Mouse (Mus musculus): ENCODE results near the gene Akap13. TPM values are rescaled to one million over a fixed set of nuclear protein-coding genes. Genes with fewer than 3 reads are reported as not detected.

The Akap13 gene
- total and polyA plus RNA-seq, 3 experiments, result 16.8 to 72.0 (median 64.1) TPM

DNA sequence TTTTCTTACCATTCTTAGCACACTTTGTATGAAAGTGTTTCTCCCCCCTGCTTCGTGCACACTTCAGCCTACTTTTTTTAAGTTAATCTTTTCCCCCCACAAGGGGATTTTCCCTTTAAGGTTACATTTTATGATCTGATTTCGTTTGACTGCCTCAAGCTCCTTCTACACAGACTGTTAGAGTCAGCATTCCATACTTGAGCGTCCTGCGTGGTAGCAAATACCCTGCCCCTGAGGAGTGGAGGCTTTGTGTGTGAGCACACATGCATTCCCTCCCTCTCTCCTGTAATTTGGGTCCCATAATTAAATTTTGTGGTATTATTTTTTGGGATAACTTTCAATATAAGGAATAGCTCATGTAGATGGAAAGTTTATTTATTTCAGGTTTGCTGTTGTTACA lies 103.8 kb downstream of the Akap13 start:
- TF ChIP-seq CTCF (IDR thresholded peaks at IDR 0.05) (no peak), EP300 (IDR thresholded peaks at IDR 0.05; ENCODE audit: insufficient read depth, low read depth, low read length) (no peak), POLR2A (IDR thresholded peaks at IDR 0.05; ENCODE audit: insufficient read depth, low read depth, low read length) (no peak)
- Histone ChIP-seq H3K79me2 (replicated peaks; ENCODE audit: control insufficient read depth, insufficient read depth, low read length) (peaks cover 6% of the 10 kb centered on the region), H3K36me3 (ENCODE audit: control insufficient read depth, insufficient read depth, low read length) (peaks cover 7% of the 10 kb centered on the region), H3K27ac (no peak overlapping the region), H3K4me1 (ENCODE audit: control insufficient read depth, insufficient read depth, low read length) (peaks cover 13% of the 10 kb centered on the region), H3K9ac (ENCODE audit: low read depth, low read length) (no peak overlapping the region), H3K4me3 (no peak overlapping the region), H3K27me3 (ENCODE audit: control insufficient read depth, insufficient read depth, low read length) (no peaks in the 10 kb centered on the region)
- intact Hi-C loops (cut with DNase I), result loop anchor here (2.0 to 5.0 kb wide), 2 partner anchors 104 to 323 kb away; partner anchors contain the start of gene Akap13
- WGBS, result 50% methylated on average over 4 of the region's 4 CpGs
- DNase-seq, result no peak

DNA sequence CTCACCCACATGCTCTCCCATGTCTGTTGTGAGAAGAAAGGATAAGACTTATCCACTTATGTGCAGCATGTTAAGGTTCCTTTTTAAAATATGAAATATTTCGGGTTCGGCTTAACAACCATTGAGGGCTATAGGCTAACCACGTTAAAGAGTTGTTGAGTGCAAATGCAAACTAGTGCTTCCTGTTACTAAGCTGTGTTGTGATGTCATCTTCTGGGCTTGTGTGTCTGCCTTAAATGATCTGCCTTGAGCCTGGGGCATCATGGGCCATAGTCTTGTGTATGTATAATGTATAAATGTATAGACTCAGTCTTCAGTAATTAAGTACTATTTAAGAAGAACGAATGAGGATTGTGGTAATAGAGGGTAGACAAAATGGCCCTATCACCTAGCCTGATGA lies 104.6 kb downstream of the Akap13 start:
- peaks cover 5% of the 10 kb centered on the region; the same call in 1 of the 2 replicates for H3K36me3 ChIP-seq (ENCODE audit: control insufficient read depth, insufficient read depth, low read length)
- TF ChIP-seq EP300 (IDR thresholded peaks at IDR 0.05; ENCODE audit: insufficient read depth, low read depth, low read length), result no peak
- TF ChIP-seq POLR2A (IDR thresholded peaks at IDR 0.05; ENCODE audit: insufficient read depth, low read depth, low read length), result no peak
- TF ChIP-seq CTCF (IDR thresholded peaks at IDR 0.05), result no peak
- H3K9ac ChIP-seq (ENCODE audit: low read depth, low read length), result no peak overlapping the region
- no peak for DNase-seq
- peaks cover 6% of the 10 kb centered on the region for H3K79me2 ChIP-seq (replicated peaks; ENCODE audit: control insufficient read depth, insufficient read depth, low read length)
- H3K27ac ChIP-seq, result no peak overlapping the region
- 83% methylated on average over 4 of the region's 4 CpGs for WGBS
- intact Hi-C loops (cut with DNase I), result loop anchor here (2.0 to 10.0 kb wide), 4 partner anchors 105 to 423 kb away; partner anchors contain the start of gene Akap13
- H3K27me3 ChIP-seq (ENCODE audit: control insufficient read depth, insufficient read depth, low read length), result no peaks in the 10 kb centered on the region
- no peak overlapping the region for H3K4me3 ChIP-seq
- peaks cover 10% of the 10 kb centered on the region for H3K4me1 ChIP-seq (ENCODE audit: control insufficient read depth, insufficient read depth, low read length)

DNA sequence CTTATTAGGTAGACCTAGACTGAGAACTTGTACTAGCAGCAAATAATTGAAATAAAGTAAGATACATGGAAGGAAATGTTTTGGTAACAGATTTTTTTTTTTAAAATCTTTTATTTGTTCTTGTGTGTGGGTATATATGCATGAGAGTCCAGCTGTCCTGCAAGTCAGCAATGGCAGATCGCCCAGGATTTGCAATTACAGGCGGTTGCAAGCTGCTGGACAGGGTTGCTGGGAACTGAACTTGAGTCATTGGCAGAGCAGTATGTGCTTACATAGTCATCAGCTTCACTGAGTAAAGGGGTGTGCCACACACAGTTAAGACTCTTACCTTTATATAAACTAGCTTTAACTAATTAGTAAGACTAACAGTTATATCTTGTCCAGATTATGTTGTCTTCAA lies 105.2 kb downstream of the Akap13 start:
- H3K4me3 ChIP-seq, result no peak overlapping the region
- peaks cover 6% of the 10 kb centered on the region for H3K4me1 ChIP-seq (ENCODE audit: control insufficient read depth, insufficient read depth, low read length)
- peaks cover 6% of the 10 kb centered on the region for H3K79me2 ChIP-seq (replicated peaks; ENCODE audit: control insufficient read depth, insufficient read depth, low read length)
- intact Hi-C loops (cut with DNase I), result loop anchor here (5.0 to 10.0 kb wide), 2 partner anchors 264 to 423 kb away; no protein-coding TSS in a partner anchor
- TF ChIP-seq EP300 (IDR thresholded peaks at IDR 0.05; ENCODE audit: insufficient read depth, low read depth, low read length) (no peak), POLR2A (IDR thresholded peaks at IDR 0.05; ENCODE audit: insufficient read depth, low read depth, low read length) (no peak), CTCF (IDR thresholded peaks at IDR 0.05) (no peak)
- no peak overlapping the region for H3K27ac ChIP-seq
- no peaks in the 10 kb centered on the region for H3K27me3 ChIP-seq (ENCODE audit: control insufficient read depth, insufficient read depth, low read length)
- no peak overlapping the region for H3K9ac ChIP-seq (ENCODE audit: low read depth, low read length)
- 84% methylated on average over 2 of the region's 2 CpGs for WGBS
- H3K36me3 ChIP-seq (ENCODE audit: control insufficient read depth, insufficient read depth, low read length), result peaks cover 3% of the 10 kb centered on the region; the same call in 1 of the 2 replicates
- DNase-seq, result no peak

DNA sequence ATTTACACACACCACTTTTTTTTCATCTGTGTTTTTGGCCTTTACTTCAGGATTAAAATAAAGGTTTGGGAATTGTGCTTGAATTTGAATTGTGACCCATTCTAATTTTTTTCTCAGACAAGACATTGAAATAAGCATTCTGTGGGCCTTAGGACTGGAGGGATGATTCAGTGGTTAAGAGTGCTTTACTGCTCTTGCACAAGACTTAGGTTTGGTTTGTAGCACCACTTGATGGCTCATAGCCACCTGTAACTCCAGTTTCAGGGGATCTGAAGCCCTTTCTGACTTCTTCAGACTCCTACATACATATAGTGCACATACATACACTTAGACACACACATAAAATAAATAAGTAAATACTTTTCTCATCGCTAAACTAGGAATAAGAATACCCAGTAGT lies 105.8 kb downstream of the Akap13 start:
- 94% methylated on average over 1 of the region's 1 CpGs for WGBS
- no peak overlapping the region for H3K9ac ChIP-seq (ENCODE audit: low read depth, low read length)
- no peak for TF ChIP-seq POLR2A (IDR thresholded peaks at IDR 0.05; ENCODE audit: insufficient read depth, low read depth, low read length)
- TF ChIP-seq EP300 (IDR thresholded peaks at IDR 0.05; ENCODE audit: insufficient read depth, low read depth, low read length), result no peak
- TF ChIP-seq CTCF (IDR thresholded peaks at IDR 0.05), result no peak

DNA sequence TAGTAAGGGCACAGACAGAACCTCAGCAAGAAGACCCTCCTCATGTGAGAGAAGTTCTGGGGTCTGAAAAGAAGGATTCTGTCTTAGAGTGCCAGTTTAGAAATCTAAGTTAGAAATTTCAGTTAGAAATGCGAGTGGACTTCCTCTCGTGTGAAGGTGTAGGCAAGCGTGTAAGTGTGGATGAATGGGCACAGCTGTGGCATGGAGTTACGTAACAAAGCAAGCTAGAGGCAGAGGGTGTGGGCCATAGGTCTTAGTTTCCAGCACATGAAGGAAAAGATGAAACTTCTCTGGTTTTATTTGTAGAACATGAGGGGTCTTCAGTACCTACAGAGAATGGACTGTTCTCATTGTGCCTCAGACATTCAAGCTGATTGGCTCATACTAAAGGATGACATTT lies 112.9 kb downstream of the Akap13 start:
- Histone ChIP-seq H3K36me3 (ENCODE audit: control insufficient read depth, insufficient read depth, low read length) (peaks cover 16% of the 10 kb centered on the region), H3K4me1 (ENCODE audit: control insufficient read depth, insufficient read depth, low read length) (peaks cover 5% of the 10 kb centered on the region), H3K4me3 (no peak overlapping the region), H3K79me2 (replicated peaks; ENCODE audit: control insufficient read depth, insufficient read depth, low read length) (peaks cover 3% of the 10 kb centered on the region; the same call in 1 of the 2 replicates), H3K27me3 (ENCODE audit: control insufficient read depth, insufficient read depth, low read length) (no peaks in the 10 kb centered on the region), H3K9ac (ENCODE audit: low read depth, low read length) (no peak overlapping the region), H3K27ac (no peak overlapping the region)
- 80% methylated on average over 4 of the region's 4 CpGs for WGBS
- intact Hi-C loops (cut with DNase I), result loop anchor here (5.0 to 10.0 kb wide), 3 partner anchors 69 to 257 kb away; no protein-coding TSS in a partner anchor
- TF ChIP-seq POLR2A (IDR thresholded peaks at IDR 0.05; ENCODE audit: insufficient read depth, low read depth, low read length) (no peak), EP300 (IDR thresholded peaks at IDR 0.05; ENCODE audit: insufficient read depth, low read depth, low read length) (no peak), CTCF (IDR thresholded peaks at IDR 0.05) (no peak)
- DNase-seq, result no peak

More for the DNA sequence above, 105.8 kb downstream of the Akap13 start:
- H3K27me3 ChIP-seq (ENCODE audit: control insufficient read depth, insufficient read depth, low read length), result no peaks in the 10 kb centered on the region
- peaks cover 3% of the 10 kb centered on the region; the same call in 1 of the 2 replicates for H3K36me3 ChIP-seq (ENCODE audit: control insufficient read depth, insufficient read depth, low read length)
- H3K79me2 ChIP-seq (replicated peaks; ENCODE audit: control insufficient read depth, insufficient read depth, low read length), result peaks cover 6% of the 10 kb centered on the region
- intact Hi-C loops (cut with DNase I), result loop anchor here (5.0 to 10.0 kb wide), 2 partner anchors 264 to 424 kb away; no protein-coding TSS in a partner anchor
- peaks cover 5% of the 10 kb centered on the region for H3K4me1 ChIP-seq (ENCODE audit: control insufficient read depth, insufficient read depth, low read length)
- no peak for DNase-seq
- no peak overlapping the region for H3K27ac ChIP-seq
- H3K4me3 ChIP-seq, result no peak overlapping the region

DNA sequence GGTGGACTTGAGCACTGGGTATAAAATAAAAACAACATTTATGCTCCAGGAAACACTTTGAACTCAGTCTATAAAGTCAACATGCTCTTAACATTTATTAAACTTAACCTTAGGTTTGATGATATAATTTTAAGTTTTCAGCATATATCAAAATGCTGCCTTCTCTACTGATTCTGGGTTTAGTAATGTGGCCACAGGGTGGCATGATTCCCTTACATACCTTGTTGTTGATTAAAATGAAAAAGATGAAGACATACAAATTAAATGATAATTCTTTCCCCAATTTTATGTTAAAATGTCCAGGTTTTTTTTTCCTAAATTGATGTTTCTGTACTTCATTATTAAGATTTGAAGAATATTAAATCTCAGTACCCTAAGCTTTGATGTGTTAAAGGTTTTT lies 113.5 kb downstream of the Akap13 start:
- Histone ChIP-seq H3K9ac (ENCODE audit: low read depth, low read length) (no peak overlapping the region), H3K27me3 (ENCODE audit: control insufficient read depth, insufficient read depth, low read length) (no peaks in the 10 kb centered on the region), H3K4me1 (ENCODE audit: control insufficient read depth, insufficient read depth, low read length) (peaks cover 5% of the 10 kb centered on the region), H3K27ac (no peak overlapping the region; the same call in 1 of the 2 replicates), H3K36me3 (ENCODE audit: control insufficient read depth, insufficient read depth, low read length) (peaks cover 16% of the 10 kb centered on the region), H3K79me2 (replicated peaks; ENCODE audit: control insufficient read depth, insufficient read depth, low read length) (peaks cover 2% of the 10 kb centered on the region; the same call in 1 of the 2 replicates), H3K4me3 (no peak overlapping the region)
- intact Hi-C loops (cut with DNase I), result loop anchor here (5.0 to 10.0 kb wide), 3 partner anchors 68 to 256 kb away; no protein-coding TSS in a partner anchor
- DNase-seq, result no peak
- no peak for TF ChIP-seq EP300 (IDR thresholded peaks at IDR 0.05; ENCODE audit: insufficient read depth, low read depth, low read length)
- TF ChIP-seq CTCF (IDR thresholded peaks at IDR 0.05), result peak; percentile 79

Measured in heart, adult 2 months (tissue).